Mouse (Mus musculus) NIH3T3 (cell line): ENCODE results near the gene Gatad2a.
"Not testable (repeated sequence)": the region's sequence is repeated elsewhere in the genome, so short reads cannot be mapped to it uniquely, and the experiment has no call there.

ENCODE experiments used
- DNase-seq: peaks from one replicate; pipeline ENCODE4 v3.0.0-alpha.2; 2012; ENCODE audit warnings: low read depth

Gatad2a gene

DNA sequence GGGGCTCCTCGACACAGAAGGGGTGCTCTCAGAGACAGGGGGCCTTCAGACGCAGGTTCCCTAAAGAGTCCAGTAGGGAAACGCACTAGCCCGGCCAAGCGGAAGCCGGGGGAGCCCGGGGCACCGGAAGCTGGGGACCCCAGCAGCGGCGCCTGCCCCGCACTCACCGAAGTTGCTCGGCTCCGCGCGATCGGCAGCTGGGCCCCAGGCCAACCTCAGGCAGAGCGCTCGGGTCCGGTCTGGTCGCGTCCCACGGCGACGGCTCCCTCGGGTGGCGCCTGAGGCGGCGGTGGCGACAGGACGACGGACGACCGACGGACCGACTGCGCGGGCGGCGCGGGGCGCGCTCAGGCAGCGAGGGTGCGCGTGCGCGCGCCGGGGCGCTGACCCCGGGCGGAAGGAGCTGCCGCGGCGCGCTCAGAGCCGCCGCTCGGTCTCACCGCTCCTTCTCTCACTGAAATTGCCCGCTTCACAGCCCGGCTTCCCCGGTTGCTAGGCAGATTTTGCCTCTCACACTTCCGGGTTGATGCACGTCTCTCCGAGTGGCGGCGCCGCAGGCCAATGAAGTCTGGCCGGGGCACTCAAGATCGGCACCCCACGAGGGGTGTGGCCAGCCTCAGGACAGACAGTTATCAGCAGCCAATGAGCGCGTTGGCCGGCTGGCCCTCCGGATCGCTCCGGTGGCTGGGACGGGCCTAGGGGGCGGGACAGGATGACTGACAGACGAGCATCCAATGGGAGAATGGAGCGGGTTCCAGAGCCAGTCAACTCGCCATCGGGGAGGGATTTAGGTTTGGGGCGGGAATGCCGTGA, at the start of gene Gatad2a:
Gene Gatad2a, minus strand, starts transcription at position 609 of the 813 bp plus-strand sequence.
- peak; percentile 100 for DNase-seq

DNA sequence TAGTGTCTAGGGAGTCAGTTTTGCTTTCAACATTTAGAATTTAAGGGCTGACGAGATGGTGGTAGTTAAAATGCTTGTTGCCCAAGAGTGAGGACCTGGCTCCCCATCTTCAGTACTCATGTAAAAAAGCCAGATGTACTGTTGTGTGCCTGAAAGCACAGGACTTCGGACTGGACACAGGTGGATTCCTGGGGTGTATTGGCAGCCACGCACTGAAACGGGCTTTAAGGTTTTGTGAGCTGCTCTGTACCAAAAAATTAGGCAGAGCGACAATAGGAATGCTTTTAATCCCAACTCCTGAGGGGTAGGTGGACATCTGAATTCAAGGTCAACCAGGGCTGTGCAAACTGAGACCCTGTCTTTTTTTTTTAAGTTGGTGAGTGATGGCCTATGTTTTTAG, 47.8 kb upstream of the Gatad2a start:
- no peak for DNase-seq

DNA sequence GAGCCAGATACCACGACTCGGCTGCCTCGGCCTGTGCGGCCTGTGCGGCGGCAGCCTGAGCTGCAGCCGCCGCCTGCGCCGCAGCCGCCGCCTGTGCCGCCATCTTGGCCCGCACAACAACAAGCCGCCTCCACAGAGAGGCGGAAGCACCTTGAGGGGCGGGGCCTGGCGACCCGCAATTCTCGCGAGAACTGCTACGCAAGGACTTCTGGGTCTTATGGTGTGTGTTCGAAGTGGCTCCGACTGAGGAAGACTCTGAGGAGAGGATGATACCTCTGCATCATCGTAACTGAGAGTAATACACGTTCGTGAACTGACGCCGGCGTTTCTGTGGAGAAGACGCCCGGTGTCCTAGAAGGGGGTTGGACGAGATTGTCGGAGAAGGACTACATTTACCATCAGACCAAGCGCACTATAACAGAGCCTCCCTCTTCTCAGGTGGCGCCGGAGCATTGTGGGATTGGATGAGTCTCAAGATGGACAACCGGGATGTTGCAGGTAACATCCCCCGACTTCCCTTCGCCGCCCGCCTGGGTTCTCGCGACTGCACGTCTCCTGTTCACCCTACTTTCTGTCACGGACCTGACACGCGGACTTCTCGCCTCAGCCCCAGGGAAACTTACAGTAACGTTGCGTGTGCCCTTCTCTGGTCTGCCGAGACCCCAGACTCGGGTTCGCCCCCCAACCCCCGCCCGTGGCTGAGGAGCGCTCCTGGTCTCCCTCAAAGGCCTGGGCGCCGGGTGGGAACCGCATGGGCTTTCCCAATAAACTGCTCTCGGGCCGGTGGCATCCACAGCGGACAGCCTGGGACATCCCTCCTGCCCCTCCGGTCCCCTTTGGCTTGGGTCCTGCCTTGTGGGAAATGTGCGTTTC, 46.6 kb upstream of the Gatad2a start, which contains the start of the genes Mau2 and Sugp1:
Gene Mau2, minus strand, starts transcription at position 152 of the 873 bp plus-strand sequence.
Gene Sugp1, plus strand, starts transcription at position 231 of the 873 bp plus-strand sequence.
- peak; percentile 99 for DNase-seq

DNA sequence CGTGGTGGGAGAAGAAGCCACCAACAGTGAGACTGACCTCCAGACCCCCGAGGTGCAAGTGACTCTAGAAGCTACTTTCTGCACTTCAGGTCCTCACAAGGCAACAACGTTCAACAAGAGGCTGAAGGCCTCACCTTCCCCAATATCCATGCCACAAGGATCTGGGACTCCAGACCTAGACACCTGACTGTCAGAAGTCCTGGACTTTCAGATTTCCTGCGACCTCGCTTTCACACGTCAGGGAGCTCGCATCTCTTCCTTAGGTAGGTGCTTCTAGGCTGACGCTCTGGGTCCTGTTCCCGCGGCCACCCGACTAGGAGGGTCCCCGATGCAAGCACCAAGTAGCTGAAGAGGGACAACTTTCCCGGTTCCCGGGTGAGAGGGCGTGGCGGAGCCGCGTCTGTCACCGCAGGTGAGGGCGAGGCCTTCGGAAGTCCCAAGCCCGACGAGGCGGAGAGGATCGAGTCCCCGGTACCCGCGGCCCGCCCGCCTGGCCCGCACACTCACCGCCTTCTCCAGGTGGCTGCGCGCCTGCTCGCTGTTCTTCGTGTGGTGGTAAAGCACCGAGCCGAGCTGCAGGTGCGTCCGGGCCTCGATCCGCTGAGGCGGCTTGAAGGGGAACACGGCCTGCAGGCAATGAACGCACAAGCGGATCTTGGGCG, 45.8 kb upstream of the Gatad2a start:
- peak; percentile 25 for DNase-seq

DNA sequence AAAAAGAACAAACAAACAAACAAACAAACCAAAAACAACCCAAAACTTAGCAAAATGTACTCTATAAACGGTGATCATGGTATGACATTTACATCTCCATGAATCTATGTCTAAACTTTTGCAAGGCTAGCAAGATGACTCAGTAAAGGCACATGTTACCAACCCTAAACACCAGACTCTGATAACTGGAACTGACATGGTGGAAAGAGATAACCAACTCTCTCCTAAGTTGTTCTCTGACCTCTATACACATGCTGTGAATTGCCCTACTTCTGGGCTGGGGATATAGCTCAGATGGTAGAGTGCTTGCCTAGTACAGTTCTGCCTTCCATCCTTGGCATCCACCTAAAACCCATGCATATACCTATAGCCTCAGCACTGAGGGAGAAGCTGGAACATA, 41.8 kb upstream of the Gatad2a start:
- no peak for DNase-seq

DNA sequence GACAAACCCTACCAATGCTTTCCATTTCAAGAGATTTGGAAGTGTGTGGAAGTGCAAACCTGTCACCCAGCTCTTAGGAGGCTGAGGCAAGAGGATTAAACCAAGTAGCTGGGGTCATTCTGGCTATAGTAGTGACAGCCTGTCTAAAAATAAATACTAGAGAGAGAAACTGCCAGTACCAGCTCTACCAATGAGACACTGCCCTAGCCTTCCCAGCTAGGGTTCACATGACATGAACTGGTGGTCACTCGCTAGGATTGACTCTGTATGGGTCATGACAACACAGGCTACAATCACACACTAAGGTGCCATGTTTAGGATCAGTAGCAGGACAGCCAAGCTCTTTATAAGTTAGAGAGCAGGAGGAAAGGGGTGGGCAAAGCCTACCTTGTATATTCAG, 34.1 kb upstream of the Gatad2a start:
- DNase-seq = no peak

DNA sequence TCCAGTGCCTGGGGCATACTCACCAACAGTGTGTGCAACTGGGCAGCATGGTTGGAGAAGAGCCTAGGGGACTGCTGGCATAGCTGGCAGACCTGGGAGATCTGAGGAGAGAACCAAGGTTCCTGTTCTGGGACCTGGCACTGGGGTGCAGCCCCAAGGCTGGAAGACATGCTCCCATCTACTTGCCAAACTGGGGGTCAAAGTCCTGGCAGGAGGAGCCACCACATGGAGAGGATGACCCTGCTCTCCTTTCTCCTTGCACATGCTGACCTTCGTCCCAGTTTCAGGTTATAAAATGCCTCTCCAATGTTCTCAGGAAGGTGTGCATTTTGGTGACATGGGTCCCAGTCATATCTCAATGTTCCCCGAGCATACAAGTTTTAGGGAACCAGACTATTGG, 30.0 kb upstream of the Gatad2a start:
- DNase-seq = no peak

DNA sequence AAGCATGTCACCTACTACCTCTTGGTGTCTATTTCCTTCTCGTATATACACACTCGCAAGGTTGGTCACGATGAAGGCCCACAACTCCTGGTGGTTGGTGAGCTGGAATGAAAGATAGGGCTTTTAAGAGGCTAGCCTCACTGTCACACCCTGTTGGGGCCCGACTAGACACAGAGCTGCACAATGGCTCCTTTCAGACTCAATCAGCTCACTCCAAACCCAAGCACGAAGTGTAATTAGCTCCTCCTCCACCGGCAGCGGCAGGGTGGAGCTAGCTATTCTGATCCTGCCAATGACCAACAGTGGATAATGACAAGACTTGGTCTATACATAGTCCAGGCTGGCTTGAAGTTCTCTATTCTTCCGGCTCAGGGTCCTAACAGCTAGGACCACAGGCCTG, 27.4 kb upstream of the Gatad2a start:
- no peak for DNase-seq

DNA sequence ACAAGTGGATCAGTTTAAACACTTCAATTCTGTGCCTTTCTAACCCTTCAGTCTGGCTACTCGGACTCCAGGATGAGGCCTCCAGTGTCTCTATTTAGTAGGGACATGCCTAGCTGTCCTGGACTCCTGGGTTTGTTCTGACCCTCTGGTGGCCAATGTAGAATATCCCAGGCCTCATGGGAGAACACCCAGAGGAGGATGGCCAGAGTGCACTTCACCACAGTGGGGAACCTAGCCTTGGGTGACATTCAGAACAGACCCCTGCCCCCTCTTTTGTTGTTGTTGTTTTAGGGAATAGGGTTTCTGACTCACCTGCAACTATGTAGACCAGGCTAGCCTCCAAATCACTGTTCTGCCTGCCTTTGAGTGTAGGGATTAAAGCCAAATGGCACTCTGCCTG, 18.8 kb upstream of the Gatad2a start:
- DNase-seq = peak; percentile 14

DNA sequence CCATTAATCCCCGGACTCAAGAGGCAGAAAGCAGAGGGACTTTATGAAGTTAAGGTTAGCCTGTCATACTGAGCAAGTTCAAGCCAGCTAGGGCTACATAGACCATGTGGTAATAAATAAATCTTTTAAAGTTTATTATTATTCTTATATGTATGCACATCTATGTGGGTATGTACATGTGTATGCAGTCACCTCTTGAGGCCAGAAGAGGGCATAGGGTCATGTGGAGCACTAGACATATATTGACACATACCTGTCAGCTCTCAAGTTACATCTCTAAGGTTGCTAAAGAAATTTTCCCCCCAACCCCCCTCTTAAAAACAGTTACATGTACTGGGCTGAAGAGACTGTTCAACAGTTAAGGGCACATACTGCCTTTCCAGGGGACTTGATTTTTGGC, 16.6 kb upstream of the Gatad2a start:
- no peak for DNase-seq

DNA sequence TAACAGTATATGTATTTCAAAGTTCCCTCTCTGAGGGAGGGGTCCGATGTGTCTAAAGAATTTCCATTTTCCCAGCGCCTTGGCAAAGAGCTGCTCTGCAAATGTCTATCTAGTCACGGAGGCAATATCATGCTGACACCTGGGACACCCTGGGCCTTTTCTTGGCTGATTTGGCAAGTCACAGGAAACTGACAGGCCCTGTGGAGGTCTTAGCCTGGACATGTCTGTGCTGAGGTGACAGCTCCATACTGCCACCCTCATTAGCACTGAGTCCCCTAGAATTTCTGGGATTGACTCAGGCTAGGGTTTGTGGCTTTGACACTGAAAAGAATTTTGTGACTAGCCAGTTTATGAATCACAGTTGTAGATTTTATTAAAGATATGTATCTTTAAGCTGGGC, 16.2 kb upstream of the Gatad2a start:
- no peak for DNase-seq

DNA sequence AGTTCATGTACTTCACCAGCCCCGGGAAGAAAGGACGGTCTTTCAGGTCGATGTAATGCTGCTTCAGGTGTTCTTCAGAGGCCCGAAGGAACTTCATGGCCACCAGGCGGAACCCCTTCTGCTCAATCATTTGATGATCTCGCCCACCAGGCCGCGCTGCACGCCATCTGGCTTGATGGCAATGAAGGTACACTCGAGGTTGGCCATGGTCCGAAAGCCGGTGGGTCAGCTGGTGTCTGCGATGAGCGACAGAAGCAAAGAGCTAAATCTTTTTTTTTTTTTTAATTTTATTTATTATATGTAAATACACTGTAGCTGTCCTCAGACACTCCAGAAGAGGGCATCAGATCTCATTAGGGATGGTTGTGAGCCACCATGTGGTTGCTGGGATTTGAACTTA, 14.6 kb upstream of the Gatad2a start:
- DNase-seq = not testable (repeated sequence)

DNA sequence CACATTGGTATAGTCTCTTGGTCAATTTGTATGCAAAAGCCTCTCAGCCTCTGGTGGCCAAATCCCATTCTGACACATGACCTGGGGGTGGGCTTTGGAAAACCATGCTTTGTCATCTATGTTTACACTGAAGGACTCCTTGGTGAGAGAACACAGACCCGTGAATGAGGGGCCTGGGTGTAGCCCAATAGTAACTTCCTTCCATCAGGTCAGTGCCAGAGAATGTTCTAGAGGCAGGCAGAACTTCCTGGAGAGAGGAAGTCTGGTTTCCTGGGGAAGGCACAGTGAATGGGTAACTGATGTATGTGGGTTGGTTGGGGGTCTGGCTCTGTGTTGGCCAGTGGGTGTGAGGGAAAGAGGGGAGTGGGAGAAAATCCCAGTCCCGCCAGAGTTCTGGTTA, 9.0 kb upstream of the Gatad2a start:
- DNase-seq = no peak

DNA sequence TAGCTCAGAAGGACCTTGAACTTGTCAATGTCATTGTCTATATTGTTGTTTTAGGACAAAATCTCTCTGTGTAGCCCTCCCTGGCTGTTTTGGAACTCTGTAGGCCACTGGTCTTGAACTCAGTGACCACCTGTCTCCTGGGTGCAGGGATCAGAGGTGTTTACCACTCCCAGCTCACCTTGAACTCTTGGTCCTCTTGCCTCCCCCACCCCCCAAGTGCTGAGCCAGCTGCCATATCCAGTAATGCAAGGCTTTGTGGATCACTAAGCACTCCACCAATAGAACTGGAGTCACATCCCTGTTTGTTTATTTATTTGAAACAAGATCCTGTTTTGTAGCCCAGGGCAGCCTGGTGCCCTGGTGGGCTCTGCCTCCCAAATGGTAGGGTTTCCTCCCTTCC, 8.2 kb upstream of the Gatad2a start:
- no peak for DNase-seq

DNA sequence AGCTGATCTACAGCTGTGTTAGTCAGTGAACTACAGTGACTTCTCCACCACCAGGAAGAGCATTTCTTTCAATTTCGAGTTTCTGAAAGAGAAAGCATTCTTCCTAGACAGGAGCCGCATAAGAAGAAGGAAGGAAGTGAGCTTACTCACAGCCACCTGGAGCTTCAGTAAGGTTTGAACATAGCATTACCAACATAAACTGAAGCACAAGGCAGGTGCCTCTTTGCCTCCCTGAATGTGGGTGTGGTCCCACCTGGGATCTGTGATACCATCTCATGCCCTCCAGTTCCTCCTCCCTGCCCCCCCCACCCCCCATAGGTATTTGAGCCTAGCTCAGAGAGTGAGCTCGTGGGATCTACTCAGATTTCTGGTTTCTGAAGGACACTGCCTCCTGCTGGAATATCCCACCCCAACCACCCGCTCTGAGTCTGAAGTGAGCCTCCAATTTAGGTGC, 7.0 kb upstream of the Gatad2a start:
- no peak for DNase-seq

DNA sequence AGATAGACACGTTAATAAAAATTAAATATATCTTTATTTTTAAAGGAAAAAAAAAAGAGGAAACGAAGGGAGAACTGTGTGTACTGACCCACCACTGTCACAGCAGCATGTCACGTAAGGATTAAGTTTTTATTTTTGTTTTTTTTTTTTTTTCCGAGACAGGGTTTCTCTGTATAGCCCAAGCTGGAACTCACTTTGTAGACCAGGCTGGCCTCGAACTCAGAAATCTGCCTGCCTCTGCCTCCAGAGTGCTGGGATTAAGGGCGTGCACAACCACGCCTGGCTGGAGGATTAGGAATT, 5.7 kb upstream of the Gatad2a start:
- DNase-seq = not testable (repeated sequence)

DNA sequence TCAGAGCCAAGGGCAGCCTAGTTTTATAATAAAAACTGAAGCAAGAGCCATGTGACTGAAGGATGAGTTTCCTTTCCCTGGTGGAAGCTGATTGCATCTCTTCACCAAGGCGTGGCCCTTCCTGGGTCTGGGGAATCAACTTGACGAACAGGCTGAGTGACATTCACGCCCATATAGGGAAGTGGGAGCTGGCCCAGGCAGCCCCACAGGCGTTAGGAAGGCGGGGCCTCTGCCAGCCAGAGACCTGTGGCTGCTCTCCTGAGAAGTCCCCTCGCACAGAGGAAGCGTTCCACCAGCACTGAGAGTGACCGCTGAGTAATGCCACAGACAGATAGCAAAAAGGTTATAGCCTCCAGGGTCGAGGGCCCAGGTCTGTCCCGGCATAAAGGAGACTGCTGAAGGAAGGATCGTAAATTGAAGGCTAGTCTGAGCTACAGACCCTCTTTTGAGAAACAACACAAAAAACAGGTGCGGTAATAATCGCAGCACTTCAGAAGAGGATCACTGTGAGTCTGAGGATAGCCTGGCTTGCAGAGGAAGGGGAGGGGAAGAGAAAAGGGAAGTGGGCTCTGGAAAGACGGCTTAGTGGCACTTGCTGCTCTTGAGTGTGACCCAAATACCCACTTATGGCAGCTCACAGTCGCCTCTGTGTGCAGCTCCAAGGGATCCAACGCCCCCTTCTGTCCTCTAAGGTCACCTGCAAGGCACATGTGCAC, 5.2 kb upstream of the Gatad2a start:
- DNase-seq = peak; percentile 77

DNA sequence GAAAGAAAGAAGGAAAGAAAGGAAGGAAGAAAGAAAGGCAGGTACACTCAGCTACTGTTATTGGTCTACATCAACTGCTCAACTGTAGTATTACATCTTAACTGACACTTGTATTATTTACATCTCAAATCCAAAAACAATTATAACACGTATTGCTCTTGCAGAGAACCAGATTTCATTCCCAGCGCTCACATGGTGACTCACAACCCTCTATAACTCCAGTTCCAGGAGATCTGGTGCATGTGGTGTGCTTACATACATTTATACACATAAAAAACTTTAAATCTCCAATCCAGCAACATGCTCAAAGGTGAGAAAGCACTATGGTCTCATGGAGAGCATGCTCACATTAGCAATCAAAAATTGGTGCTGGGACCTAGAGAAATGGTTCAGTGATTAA, 4.0 kb upstream of the Gatad2a start:
- DNase-seq = peak; percentile 55

DNA sequence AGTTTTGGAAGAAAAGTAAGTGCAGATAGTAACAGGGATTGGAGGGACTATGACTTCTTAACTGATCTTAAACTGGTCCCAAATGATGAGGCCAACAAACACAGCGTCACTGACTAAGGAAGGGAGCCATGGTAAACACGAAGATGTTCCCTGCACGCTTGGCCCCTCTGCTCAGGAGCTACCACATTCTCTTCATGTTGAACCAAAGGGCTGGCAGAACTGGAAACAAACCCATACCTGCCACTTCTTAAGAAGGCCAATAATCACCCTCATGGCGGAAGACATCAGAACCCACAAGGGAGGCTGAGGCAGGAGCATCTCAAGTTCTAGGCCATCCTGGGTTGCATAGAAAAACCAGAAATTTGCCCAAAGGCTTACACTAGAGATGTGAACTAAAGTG, 3.1 kb upstream of the Gatad2a start:
- no peak for DNase-seq

DNA sequence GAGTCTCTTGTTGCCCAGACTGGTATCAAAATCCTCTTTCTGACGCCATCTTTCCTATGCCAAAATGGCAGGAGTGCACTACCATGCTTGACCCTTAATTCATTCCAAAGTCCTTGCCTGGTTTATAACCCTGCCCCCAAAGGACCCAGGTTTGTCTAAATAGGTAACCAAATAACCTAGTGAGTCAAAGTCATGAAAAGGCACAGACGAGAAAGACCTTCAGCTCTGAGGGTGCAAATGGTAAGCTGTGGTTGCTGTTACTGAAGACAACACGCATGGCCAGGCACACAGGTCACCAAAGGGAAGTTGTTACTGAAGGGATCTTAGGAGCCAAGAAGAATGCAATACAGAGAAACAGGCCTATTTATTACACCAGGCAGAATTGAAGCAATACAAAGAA, 2.5 kb upstream of the Gatad2a start:
- DNase-seq = no peak

DNA sequence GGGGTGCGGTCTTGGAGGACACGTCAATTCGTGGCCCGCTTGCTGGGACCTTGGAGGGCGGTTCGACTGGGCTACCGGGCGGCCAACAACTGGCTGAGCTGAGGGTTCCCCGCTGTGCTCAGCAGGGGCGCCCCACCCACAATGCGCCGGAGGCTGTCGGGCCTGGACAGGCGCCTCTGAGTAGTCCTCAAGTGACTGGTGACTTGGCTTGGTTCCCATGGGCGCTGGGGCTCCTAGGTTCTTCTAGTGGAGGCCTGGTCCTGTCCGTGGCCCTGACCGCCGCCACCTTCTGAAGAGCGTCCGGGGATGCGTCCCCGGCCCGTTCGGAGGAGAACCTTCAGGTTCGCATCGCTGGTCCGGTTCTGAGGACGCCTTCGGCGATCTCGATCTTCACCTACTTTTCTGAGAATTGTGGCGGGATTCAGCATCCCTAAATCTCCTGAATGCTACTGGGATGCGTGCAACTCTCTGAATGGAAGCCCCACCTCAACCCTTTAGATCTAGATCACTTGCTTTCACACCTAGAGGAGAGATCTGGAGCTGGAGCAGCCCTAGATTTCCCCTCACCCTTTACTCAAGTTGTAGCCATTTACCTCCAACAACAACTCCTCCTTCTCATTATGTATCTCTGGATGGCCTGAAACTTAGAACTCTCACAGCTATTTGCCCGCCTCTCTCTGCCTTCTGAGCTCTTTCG, 553 bp upstream of the Gatad2a start:
- no peak for DNase-seq
